In genomic region chr13:4610902-4611301, GRCm38 (mm10) we compare ENCODE assay signal across 12 mouse cellular contexts. TPM values are rescaled to one million over a fixed set of nuclear protein-coding genes. Genes with fewer than 3 reads are reported as not detected.
A peak's percentile ranks its signal among the peaks of the same experiment; 100 is the strongest.
DNase-seq lines count a peak whose midpoint lies in the region; ATAC-seq and TF ChIP-seq lines count a peak whose summit lies in the region.
"Had no signal": no experiment of that assay in that cellular context is flagged by ENCODE, and none has a peak within 500 bp of the region (broad histone marks: within the 10 kb centered on the region; RNA-seq: fewer than 3 reads in every experiment).

No protein-coding gene starts in this region.

- DNase-seq in hindbrain, embryonic 11.5 days (ENCODE audit: low spot score): peak; percentile 19
- DNase-seq in lung, postnatal 0 days (ENCODE audit: low spot score): peak; percentile 31
- no peak for DNase-seq in lung, postnatal 14 days
- DNase-seq in ZHBTc4 (ENCODE audit: low read depth, low spot score): peak; percentile 16
- DNase-seq in retina, postnatal 1 day: peak; percentile 47
- DNase-seq in testis, postnatal 14 days (ENCODE audit: low spot score): no peak
- no peak for DNase-seq in adrenal gland, postnatal 25 days

- no peaks in the 10 kb centered on the region for H3K36me3 ChIP-seq in hindbrain, embryonic 11.5 days (ENCODE audit: control insufficient read depth, insufficient read depth, low read length)
- H3K36me3 ChIP-seq in hindbrain, embryonic 16.5 days (ENCODE audit: control insufficient read depth, insufficient read depth, low read length): no peaks in the 10 kb centered on the region
- no peaks in the 10 kb centered on the region for H3K36me3 ChIP-seq in lung, postnatal 0 days (ENCODE audit: insufficient read depth, low read length)
- H3K36me3 ChIP-seq: neural tube, embryonic 12.5 days had no signal

- no peak for TF ChIP-seq EP300 in lung, postnatal 0 days (IDR thresholded peaks at IDR 0.05)

- no peak for ATAC-seq in hindbrain, embryonic 11.5 days (ENCODE audit: low FRiP score)
- ATAC-seq in hindbrain, embryonic 16.5 days: no peak
- no peak for ATAC-seq in lung, postnatal 0 days
- ATAC-seq: inflammation-experienced regulatory T-cells, adult 6 months had no signal

- H3K27ac ChIP-seq in hindbrain, embryonic 11.5 days (ENCODE audit: low read depth, low read length): no peak overlapping the region
- no peak overlapping the region for H3K27ac ChIP-seq in hindbrain, embryonic 16.5 days (ENCODE audit: low read depth, low read length)
- no peak overlapping the region for H3K27ac ChIP-seq in lung, postnatal 0 days (ENCODE audit: low read length)
- H3K27ac ChIP-seq: neural tube, embryonic 12.5 days had no signal

- no peaks in the 10 kb centered on the region for H3K9me3 ChIP-seq in hindbrain, embryonic 11.5 days (ENCODE audit: control insufficient read depth, low read length)
- H3K9me3 ChIP-seq in hindbrain, embryonic 16.5 days (ENCODE audit: control insufficient read depth, low read length): no peaks in the 10 kb centered on the region
- H3K9me3 ChIP-seq in lung, postnatal 0 days (ENCODE audit: low read length): no peaks in the 10 kb centered on the region
- H3K9me3 ChIP-seq: neural tube, embryonic 12.5 days had no signal

- peak; percentile 22 for TF ChIP-seq CTCF in lung, postnatal 0 days (IDR thresholded peaks at IDR 0.05)

- H3K4me1 ChIP-seq in hindbrain, embryonic 11.5 days (replicated peaks; ENCODE audit: control insufficient read depth, insufficient read depth, low read length): no peaks in the 10 kb centered on the region
- H3K4me1 ChIP-seq in hindbrain, embryonic 16.5 days (ENCODE audit: control insufficient read depth, insufficient read depth, low read depth, low read length): no peaks in the 10 kb centered on the region
- no peaks in the 10 kb centered on the region for H3K4me1 ChIP-seq in lung, postnatal 0 days (ENCODE audit: insufficient read depth, low read depth, low read length)
- H3K4me1 ChIP-seq: neural tube, embryonic 12.5 days had no signal

- no peaks in the 10 kb centered on the region for H3K27me3 ChIP-seq in hindbrain, embryonic 11.5 days (ENCODE audit: control insufficient read depth, insufficient read depth, low read length)
- no peaks in the 10 kb centered on the region for H3K27me3 ChIP-seq in hindbrain, embryonic 16.5 days (replicated peaks; ENCODE audit: control insufficient read depth, insufficient read depth, low read length)
- H3K27me3 ChIP-seq in lung, postnatal 0 days (replicated peaks; ENCODE audit: insufficient read depth, low read length): no peaks in the 10 kb centered on the region
- H3K27me3 ChIP-seq: neural tube, embryonic 12.5 days had no signal

- no peak overlapping the region for H3K4me3 ChIP-seq in hindbrain, embryonic 11.5 days (ENCODE audit: low read depth, low read length)
- no peak overlapping the region for H3K4me3 ChIP-seq in hindbrain, embryonic 16.5 days (ENCODE audit: low read length)
- H3K4me3 ChIP-seq in lung, postnatal 0 days (ENCODE audit: low read depth, low read length): no peak overlapping the region
- H3K4me3 ChIP-seq: neural tube, embryonic 12.5 days had no signal

- no peak overlapping the region for H3K9ac ChIP-seq in hindbrain, embryonic 11.5 days (ENCODE audit: low read depth, low read length)
- no peak overlapping the region for H3K9ac ChIP-seq in hindbrain, embryonic 16.5 days (ENCODE audit: low read depth, low read length)
- H3K9ac ChIP-seq in lung, postnatal 0 days (replicated peaks; ENCODE audit: low read depth): no peak overlapping the region
- H3K9ac ChIP-seq: neural tube, embryonic 12.5 days had no signal

- no peak overlapping the region for H3K4me2 ChIP-seq in hindbrain, embryonic 11.5 days (replicated peaks; ENCODE audit: low read depth, low read length)
- H3K4me2 ChIP-seq in hindbrain, embryonic 16.5 days (ENCODE audit: low read length): no peak overlapping the region
- H3K4me2 ChIP-seq in lung, postnatal 0 days (replicated peaks; ENCODE audit: low read depth, low read length): no peak overlapping the region
- H3K4me2 ChIP-seq: neural tube, embryonic 12.5 days had no signal

RNA-seq across cellular contexts. Expression of gene Akr1e1, which starts 1.9 kb away (rescaled TPM):
- polyA plus RNA-seq in hindbrain, embryonic 11.5 days (2014; fragmentation: Nextera tagmentation; extraction: Ambion mirVana): 45.9 and 47.8 TPM in 2 replicates
- polyA plus RNA-seq in hindbrain, embryonic 16.5 days (2015; fragmentation: Nextera tagmentation; extraction: Ambion mirVana): 45.3 and 47.9 TPM in 2 replicates
- 22.7 and 27.5 TPM in 2 replicates for polyA plus RNA-seq in lung, postnatal 0 days (2015; fragmentation: Nextera tagmentation; extraction: Ambion mirVana)
- 34.4 and 35.2 TPM in 2 replicates for total RNA-seq in adrenal gland, postnatal 25 days (2021)

RNA-seq across cellular contexts. Expression of gene Akr1c21, which starts 37.0 kb away (rescaled TPM):
- polyA plus RNA-seq in hindbrain, embryonic 11.5 days (2014; fragmentation: Nextera tagmentation; extraction: Ambion mirVana): not detected in 2 replicates
- not detected in 2 replicates for polyA plus RNA-seq in hindbrain, embryonic 16.5 days (2015; fragmentation: Nextera tagmentation; extraction: Ambion mirVana)
- polyA plus RNA-seq in lung, postnatal 0 days (2015; fragmentation: Nextera tagmentation; extraction: Ambion mirVana): not detected in 2 replicates
- not detected in 2 replicates for total RNA-seq in adrenal gland, postnatal 25 days (2021)
- total RNA-seq: gastrocnemius, postnatal 4 days had no signal
- polyA plus RNA-seq: inflammation-experienced regulatory T-cells, adult 6 months; neural tube, embryonic 12.5 days; stomach, embryonic 14.5 days had no signal

Comparison
In these comparisons a context has a peak if more than half of its experiments do, and no peak if none do; other contexts are left out.
1. DNase-seq: peak in hindbrain, embryonic 11.5 days (single experiment), lung, postnatal 0 days (single experiment), ZHBTc4 (single experiment) and retina, postnatal 1 day (single experiment); none in lung, postnatal 14 days (single experiment), testis, postnatal 14 days (single experiment) and adrenal gland, postnatal 25 days (single experiment).